Mouse (Mus musculus): Measurements from ENCODE around the gene Fam187a. TPM values are rescaled to one million over a fixed set of nuclear protein-coding genes. Genes with fewer than 3 reads are reported as not detected.
A peak's percentile ranks its signal among the peaks of the same experiment; 100 is the strongest.

Fam187a gene
- total RNA-seq, 2 experiments from 2014 or later = 0.22 to 0.36 TPM

GRCm38 (mm10) chr11:102890096-102890495, 5.1 kb downstream of the Fam187a start:
- intact Hi-C loops (cut with DNase I) = no loop called here
- DNase-seq (ENCODE audit: low spot score in 2 of 2) = no peak

- peak; percentile 49 to 76 for DNase-seq (ENCODE audit: low spot score in 2 of 2)
- intact Hi-C loops (cut with DNase I) = no loop called here
These were observed 8.2 kb downstream of the Fam187a start for GRCm38 (mm10) chr11:102893015-102893651.

GRCm38 (mm10) chr11:102894716-102895115, 9.7 kb downstream of the Fam187a start:
- DNase-seq (ENCODE audit: low spot score in 2 of 2) = no peak
- intact Hi-C loops (cut with DNase I) = no loop called here

GRCm38 (mm10) chr11:102895779-102896178, 10.8 kb downstream of the Fam187a start:
- intact Hi-C loops (cut with DNase I) = no loop called here
- DNase-seq (ENCODE audit: low spot score in 2 of 2) = no peak

- intact Hi-C loops (cut with DNase I) = no loop called here
- no peak for DNase-seq (ENCODE audit: low spot score in 2 of 2)
These were observed 11.7 kb downstream of the Fam187a start for GRCm38 (mm10) chr11:102896641-102897040.

- peak in 1 of 2 experiments; percentile 62 for DNase-seq (ENCODE audit: low spot score in 2 of 2)
- intact Hi-C loops (cut with DNase I) = no loop called here
These were observed 13.4 kb downstream of the Fam187a start for GRCm38 (mm10) chr11:102898408-102898807.

- DNase-seq (ENCODE audit: low spot score in 2 of 2) = peak; percentile 80 to 87
- intact Hi-C loops (cut with DNase I) = loop anchor here (1.0 to 5.0 kb wide), 2 partner anchors 93 to 157 kb away; no protein-coding TSS in a partner anchor
These were observed 15.8 kb downstream of the Fam187a start, which contains the start of gene Gfap for GRCm38 (mm10) chr11:102900763-102901162. Gfap (minus strand) TSS chr11:102900912.

GRCm38 (mm10) chr11:102901199-102901598, 16.2 kb downstream of the Fam187a start:
- DNase-seq (ENCODE audit: low spot score in 2 of 2) = no peak
- intact Hi-C loops (cut with DNase I) = loop anchor here (1.0 to 5.0 kb wide), 2 partner anchors 92 to 156 kb away; no protein-coding TSS in a partner anchor

GRCm38 (mm10) chr11:102902107-102902506, 17.1 kb downstream of the Fam187a start:
- intact Hi-C loops (cut with DNase I) = loop anchor here (5.0 kb wide), 1 partner anchor 155 kb away; no protein-coding TSS in a partner anchor
- no peak for DNase-seq (ENCODE audit: low spot score in 2 of 2)

- intact Hi-C loops (cut with DNase I) = loop anchor here (5.0 kb wide), 1 partner anchor 154 kb away; no protein-coding TSS in a partner anchor
- no peak for DNase-seq (ENCODE audit: low spot score in 2 of 2)
These were observed 18.7 kb downstream of the Fam187a start for GRCm38 (mm10) chr11:102903654-102904053.

- DNase-seq (ENCODE audit: low spot score in 2 of 2) = peak in 1 of 2 experiments; percentile 22
- intact Hi-C loops (cut with DNase I) = no loop called here
These were observed 26.4 kb downstream of the Fam187a start for GRCm38 (mm10) chr11:102911376-102911775.

GRCm38 (mm10) chr11:102915380-102915779, 30.4 kb downstream of the Fam187a start:
- no peak for DNase-seq (ENCODE audit: low spot score in 2 of 2)
- intact Hi-C loops (cut with DNase I) = no loop called here

- intact Hi-C loops (cut with DNase I) = no loop called here
- no peak for DNase-seq (ENCODE audit: low spot score in 2 of 2)
These were observed 33.1 kb downstream of the Fam187a start for GRCm38 (mm10) chr11:102918077-102918476.

- no peak for DNase-seq (ENCODE audit: low spot score in 2 of 2)
- intact Hi-C loops (cut with DNase I) = no loop called here
These were observed 36.5 kb downstream of the Fam187a start for GRCm38 (mm10) chr11:102921491-102921890.

- intact Hi-C loops (cut with DNase I) = no loop called here
- DNase-seq (ENCODE audit: low spot score in 2 of 2) = peak; percentile 95 to 96
These were observed 39.8 kb downstream of the Fam187a start, which contains the start of gene Kif18b for GRCm38 (mm10) chr11:102924557-102925350. Kif18b (minus strand) TSS chr11:102925124.

- intact Hi-C loops (cut with DNase I) = no loop called here
- DNase-seq (ENCODE audit: low spot score in 2 of 2) = peak in 1 of 2 experiments; percentile 16
These were observed 40.4 kb downstream of the Fam187a start for GRCm38 (mm10) chr11:102925351-102925717.

GRCm38 (mm10) chr11:102930672-102931071, 45.7 kb downstream of the Fam187a start:
- intact Hi-C loops (cut with DNase I) = no loop called here
- DNase-seq (ENCODE audit: low spot score in 2 of 2) = no peak

- intact Hi-C loops (cut with DNase I) = no loop called here
- DNase-seq (ENCODE audit: low spot score in 2 of 2) = no peak
These were observed 51.3 kb downstream of the Fam187a start for GRCm38 (mm10) chr11:102936272-102936671.

Data from left cerebral cortex, postnatal 14 days (tissue).